Mouse (Mus musculus): Measurements from ENCODE around the gene Lkaaear1. TPM values are rescaled to one million over a fixed set of nuclear protein-coding genes. Genes with fewer than 3 reads are reported as not detected.
A peak's percentile ranks its signal among the peaks of the same experiment; 100 is the strongest.

Gene Lkaaear1
- polyA plus RNA-seq, 1 experiment from 2014 or later, result not detected

GRCm38 (mm10) chr2:181663298-181663630, 35.0 kb downstream of the Lkaaear1 start:
- Histone ChIP-seq H3K4me1 (peaks cover 50% of the 10 kb centered on the region), H3K27me3 (ENCODE audit: low read depth, poor library complexity, severe bottlenecking) (peaks cover 15% of the 10 kb centered on the region), H3K27ac (peak overlapping the region; percentile 66), H3K9me3 (replicated peaks) (no peaks in the 10 kb centered on the region), H3K4me3 (no peak overlapping the region), H3K36me3 (peaks cover 7% of the 10 kb centered on the region; the same call in 1 of the 2 replicates)
- no peak for DNase-seq (ENCODE audit: low spot score)
- 22% methylated on average over 4 of the region's 4 CpGs for WGBS

GRCm38 (mm10) chr2:181662620-181663297, 35.5 kb downstream of the Lkaaear1 start:
- peaks cover 12% of the 10 kb centered on the region; the same call in 1 of the 2 replicates for H3K36me3 ChIP-seq
- peaks cover 10% of the 10 kb centered on the region for H3K27me3 ChIP-seq (ENCODE audit: low read depth, poor library complexity, severe bottlenecking)
- H3K27ac ChIP-seq, result peak overlapping the region; percentile 66
- H3K4me1 ChIP-seq, result peaks cover 52% of the 10 kb centered on the region
- no peaks in the 10 kb centered on the region for H3K9me3 ChIP-seq (replicated peaks)
- WGBS, result 84% methylated on average over 3 of the region's 3 CpGs
- no peak overlapping the region for H3K4me3 ChIP-seq
- no peak for DNase-seq (ENCODE audit: low spot score)

- peaks cover 42% of the 10 kb centered on the region for H3K36me3 ChIP-seq
- 11% methylated on average over 9 of the region's 9 CpGs for WGBS
- DNase-seq (ENCODE audit: low spot score), result peak; percentile 69
- H3K27ac ChIP-seq, result peak overlapping the region; percentile 73
- no peak overlapping the region for H3K4me3 ChIP-seq
- peaks cover 63% of the 10 kb centered on the region for H3K4me1 ChIP-seq
- H3K9me3 ChIP-seq (replicated peaks), result no peaks in the 10 kb centered on the region
- H3K27me3 ChIP-seq (ENCODE audit: low read depth, poor library complexity, severe bottlenecking), result no peaks in the 10 kb centered on the region
Observed at GRCm38 (mm10) chr2:181659609-181660055, 38.6 kb downstream of the Lkaaear1 start.

GRCm38 (mm10) chr2:181658930-181659555, 39.2 kb downstream of the Lkaaear1 start:
- no peaks in the 10 kb centered on the region for H3K27me3 ChIP-seq (ENCODE audit: low read depth, poor library complexity, severe bottlenecking)
- H3K36me3 ChIP-seq, result peaks cover 48% of the 10 kb centered on the region
- no peak overlapping the region for H3K4me3 ChIP-seq
- peaks cover 62% of the 10 kb centered on the region for H3K4me1 ChIP-seq
- peak overlapping the region; percentile 73; the same call in 1 of the 2 replicates for H3K27ac ChIP-seq
- H3K9me3 ChIP-seq (replicated peaks), result no peaks in the 10 kb centered on the region
- peak; percentile 47 for DNase-seq (ENCODE audit: low spot score)
- WGBS, result 39% methylated on average over 17 of the region's 17 CpGs

GRCm38 (mm10) chr2:181658528-181658927, 39.7 kb downstream of the Lkaaear1 start:
- no peak for DNase-seq (ENCODE audit: low spot score)
- no peaks in the 10 kb centered on the region for H3K27me3 ChIP-seq (ENCODE audit: low read depth, poor library complexity, severe bottlenecking)
- WGBS, result 87% methylated on average over 7 of the region's 7 CpGs
- H3K4me1 ChIP-seq, result peaks cover 57% of the 10 kb centered on the region
- peaks cover 53% of the 10 kb centered on the region for H3K36me3 ChIP-seq
- no peak overlapping the region for H3K27ac ChIP-seq
- H3K9me3 ChIP-seq (replicated peaks), result no peaks in the 10 kb centered on the region
- no peak overlapping the region for H3K4me3 ChIP-seq

- Histone ChIP-seq H3K4me3 (no peak overlapping the region), H3K9me3 (replicated peaks) (no peaks in the 10 kb centered on the region), H3K27me3 (ENCODE audit: low read depth, poor library complexity, severe bottlenecking) (no peaks in the 10 kb centered on the region), H3K27ac (no peak overlapping the region), H3K4me1 (peaks cover 46% of the 10 kb centered on the region), H3K36me3 (peaks cover 64% of the 10 kb centered on the region)
- 79% methylated on average over 2 of the region's 2 CpGs for WGBS
- no peak for DNase-seq (ENCODE audit: low spot score)
Observed at GRCm38 (mm10) chr2:181657441-181657840, 40.8 kb downstream of the Lkaaear1 start.

GRCm38 (mm10) chr2:181656734-181657133, 41.5 kb downstream of the Lkaaear1 start, which contains the start of gene Gm29797:
TSS of gene Gm29797 (plus strand) at chr2:181657034.
- 60% methylated on average over 3 of the region's 3 CpGs for WGBS
- Histone ChIP-seq H3K4me1 (peaks cover 39% of the 10 kb centered on the region), H3K27me3 (ENCODE audit: low read depth, poor library complexity, severe bottlenecking) (no peaks in the 10 kb centered on the region), H3K4me3 (no peak within 1 kb of the TSS), H3K9me3 (replicated peaks) (no peaks in the 10 kb centered on the region), H3K36me3 (peaks cover 71% of the 10 kb centered on the region), H3K27ac (no peak within 1 kb of the TSS)
- DNase-seq (ENCODE audit: low spot score), result no peak

- 93% methylated on average over 1 of the region's 1 CpGs for WGBS
- no peak overlapping the region for H3K27ac ChIP-seq
Observed at GRCm38 (mm10) chr2:181653523-181653922, 44.7 kb downstream of the Lkaaear1 start.

GRCm38 (mm10) chr2:181653065-181653464, 45.2 kb downstream of the Lkaaear1 start:
- H3K27me3 ChIP-seq (ENCODE audit: low read depth, poor library complexity, severe bottlenecking), result no peaks in the 10 kb centered on the region
- no peak overlapping the region for H3K4me3 ChIP-seq
- H3K36me3 ChIP-seq, result peaks cover 98% of the 10 kb centered on the region
- no peak overlapping the region for H3K27ac ChIP-seq
- no peaks in the 10 kb centered on the region for H3K9me3 ChIP-seq (replicated peaks)
- DNase-seq (ENCODE audit: low spot score), result no peak
- H3K4me1 ChIP-seq, result peaks cover 11% of the 10 kb centered on the region

More at GRCm38 (mm10) chr2:181653523-181653922, 44.7 kb downstream of the Lkaaear1 start:
- Histone ChIP-seq H3K27me3 (ENCODE audit: low read depth, poor library complexity, severe bottlenecking) (no peaks in the 10 kb centered on the region), H3K9me3 (replicated peaks) (no peaks in the 10 kb centered on the region), H3K36me3 (peaks cover 98% of the 10 kb centered on the region), H3K4me1 (peaks cover 15% of the 10 kb centered on the region), H3K4me3 (no peak overlapping the region)
- no peak for DNase-seq (ENCODE audit: low spot score)

- H3K4me3 ChIP-seq, result no peak overlapping the region
- no peaks in the 10 kb centered on the region for H3K9me3 ChIP-seq (replicated peaks)
- H3K27me3 ChIP-seq (ENCODE audit: low read depth, poor library complexity, severe bottlenecking), result no peaks in the 10 kb centered on the region
- H3K27ac ChIP-seq, result no peak overlapping the region
- WGBS, result 93% methylated on average over 10 of the region's 10 CpGs
- H3K36me3 ChIP-seq, result peaks cover 97% of the 10 kb centered on the region
- peaks cover 13% of the 10 kb centered on the region for H3K4me1 ChIP-seq
- DNase-seq (ENCODE audit: low spot score), result no peak
Observed at GRCm38 (mm10) chr2:181648926-181649325, 49.3 kb downstream of the Lkaaear1 start.

Other genes with a start within 250 kb of the Lkaaear1 start
- gene Zbtb46, start 239.0 kb downstream of the Lkaaear1 start, polyA plus RNA-seq (2016; fragmentation: Nextera tagmentation; extraction: Ambion mirVana), result 17.5 and 17.7 TPM in 2 replicates
- gene Abhd16b, start 205.2 kb downstream of the Lkaaear1 start, polyA plus RNA-seq (2016; fragmentation: Nextera tagmentation; extraction: Ambion mirVana), result 0.08 and 0.21 TPM in 2 replicates
- 176 and 185 TPM in 2 replicates for gene Tpd52l2, start 201.3 kb downstream of the Lkaaear1 start, polyA plus RNA-seq (2016; fragmentation: Nextera tagmentation; extraction: Ambion mirVana)
- gene Dnajc5, start 178.0 kb downstream of the Lkaaear1 start, polyA plus RNA-seq (2016; fragmentation: Nextera tagmentation; extraction: Ambion mirVana), result 86.6 and 97.6 TPM in 2 replicates
- gene Uckl1, start 113.5 kb downstream of the Lkaaear1 start, polyA plus RNA-seq (2016; fragmentation: Nextera tagmentation; extraction: Ambion mirVana), result 36.6 and 44.1 TPM in 2 replicates
- 79.4 and 80.5 TPM in 2 replicates for gene Prpf6, start 106.6 kb downstream of the Lkaaear1 start, polyA plus RNA-seq (2016; fragmentation: Nextera tagmentation; extraction: Ambion mirVana)
- 37.5 and 57.7 TPM in 2 replicates for gene Zfp512b, start 105.6 kb downstream of the Lkaaear1 start, polyA plus RNA-seq (2016; fragmentation: Nextera tagmentation; extraction: Ambion mirVana)
- 12.0 and 17.2 TPM in 2 replicates for gene Samd10, start 99.2 kb downstream of the Lkaaear1 start, polyA plus RNA-seq (2016; fragmentation: Nextera tagmentation; extraction: Ambion mirVana)
- 0.39 TPM in 1 of 2 replicates, not detected in the other for gene Gm29797, start 41.4 kb downstream of the Lkaaear1 start, polyA plus RNA-seq (2016; fragmentation: Nextera tagmentation; extraction: Ambion mirVana)
- gene Sox18, start 26.8 kb downstream of the Lkaaear1 start, polyA plus RNA-seq (2016; fragmentation: Nextera tagmentation; extraction: Ambion mirVana), result 25.9 and 27.9 TPM in 2 replicates
- 16.5 and 25.8 TPM in 2 replicates for gene Tcea2, start 18.1 kb downstream of the Lkaaear1 start, polyA plus RNA-seq (2016; fragmentation: Nextera tagmentation; extraction: Ambion mirVana)
- 94.3 and 96.4 TPM in 2 replicates for gene Rgs19, start 4.5 kb downstream of the Lkaaear1 start, polyA plus RNA-seq (2016; fragmentation: Nextera tagmentation; extraction: Ambion mirVana)
- gene Oprl1, start 16.6 kb upstream of the Lkaaear1 start, polyA plus RNA-seq (2016; fragmentation: Nextera tagmentation; extraction: Ambion mirVana), result 0.33 and 0.65 TPM in 2 replicates
- 0.18 TPM in 1 of 2 replicates, not detected in the other for gene Myt1, start 64.9 kb upstream of the Lkaaear1 start, polyA plus RNA-seq (2016; fragmentation: Nextera tagmentation; extraction: Ambion mirVana)
- 22.9 and 32.8 TPM in 2 replicates for gene Pcmtd2, start 139.4 kb upstream of the Lkaaear1 start, polyA plus RNA-seq (2016; fragmentation: Nextera tagmentation; extraction: Ambion mirVana)
- gene Polr3k, start 165.9 kb upstream of the Lkaaear1 start, polyA plus RNA-seq (2016; fragmentation: Nextera tagmentation; extraction: Ambion mirVana), result 101 and 105 TPM in 2 replicates